Mouse (Mus musculus): ENCODE results near the gene Vmn2r17. TPM values are rescaled to one million over a fixed set of nuclear protein-coding genes. Genes with fewer than 3 reads are reported as not detected.

Gene Vmn2r17
- not detected for total RNA-seq (2023)

GRCm38 (mm10) chr5:109419388-109419787 is at the start of gene Vmn2r17:
Gene Vmn2r17 (plus strand): TSS chr5:109419688.

Other genes starting within 250 kb of the Vmn2r17 start
- gene Vmn2r13, start 227.5 kb upstream of the Vmn2r17 start, total RNA-seq (2023), result not detected
- not detected for gene Vmn2r14, start 195.0 kb upstream of the Vmn2r17 start, total RNA-seq (2023)
- not detected for gene Vmn2r15, start 122.0 kb upstream of the Vmn2r17 start, total RNA-seq (2023)
- gene Vmn2r16, start 89.5 kb upstream of the Vmn2r17 start, total RNA-seq (2023), result not detected
- 10 to 100 TPM; 75.7 to 93.2 TPM for gene Crlf2, start 139.3 kb downstream of the Vmn2r17 start, total RNA-seq (2023)